Mouse (Mus musculus): Measurements from ENCODE around the gene Polr2e.

- TF ChIP-seq CTCF (IDR thresholded peaks at IDR 0.05; ENCODE audit: low read depth): no peak
- peak; percentile 92 for TF ChIP-seq EP300 (IDR thresholded peaks at IDR 0.05; ENCODE audit: low read depth)
These were observed 31.4 kb upstream of the Polr2e start for GRCm38 (mm10) chr10:80070837-80071515.

Measured in liver, postnatal 0 days (tissue).